Mouse (Mus musculus): Measurements from ENCODE around the gene Gli3.

- TF ChIP-seq CTCF (IDR thresholded peaks at IDR 0.05; ENCODE audit: control insufficient read depth, insufficient read depth, insufficient replicate concordance, low read depth, low read length) (no peak), POLR2A (IDR thresholded peaks at IDR 0.05; ENCODE audit: control insufficient read depth, low read depth, low read length) (no peak)
Measured at GRCm38 (mm10) chr13:15550027-15550602, 87.1 kb downstream of the Gli3 start.
